Mouse (Mus musculus) thymus, postnatal 25 days (tissue): ENCODE results near the gene Mynn.

Experiments used
- DNase-seq: peaks from one replicate; pipeline ENCODE4 v3.0.0; 2022

Gene Mynn

GRCm38 (mm10) chr3:30646761-30647160 lies 44.9 kb downstream of the Mynn start:
- DNase-seq = no peak

- no peak for DNase-seq
Observed at GRCm38 (mm10) chr3:30647440-30648090, 45.7 kb downstream of the Mynn start, which contains the start of gene Lrrc34. Gene Lrrc34, minus strand, starts transcription at chr3:30647869.

GRCm38 (mm10) chr3:30648466-30648865 lies 46.6 kb downstream of the Mynn start:
- DNase-seq = no peak

- DNase-seq = no peak
Observed at GRCm38 (mm10) chr3:30650062-30650841, 48.4 kb downstream of the Mynn start.

GRCm38 (mm10) chr3:30655937-30656336 lies 54.1 kb downstream of the Mynn start:
- no peak for DNase-seq

- no peak for DNase-seq
Observed at GRCm38 (mm10) chr3:30658486-30658885, 56.6 kb downstream of the Mynn start.
